9 mouse cellular contexts compared by ENCODE assay signal in genomic region chr12:113119516-113120410, GRCm38 (mm10). TPM values are rescaled to one million over a fixed set of nuclear protein-coding genes. Genes with fewer than 3 reads are reported as not detected.
DNase-seq lines count a peak whose midpoint lies in the region; ATAC-seq and TF ChIP-seq lines count a peak whose summit lies in the region.
"Had no signal": no experiment of that assay in that cellular context is flagged by ENCODE, and none has a peak within 500 bp of the region (broad histone marks: within the 10 kb centered on the region; RNA-seq: fewer than 3 reads in every experiment).

No protein-coding gene starts in this region.

- H3K4me1 ChIP-seq in limb, embryonic 13.5 days: no peaks in the 10 kb centered on the region
- H3K4me1 ChIP-seq in midbrain, embryonic 14.5 days (ENCODE audit: control insufficient read depth, insufficient read depth, low read length): no peaks in the 10 kb centered on the region

- no peak overlapping the region for H3K27ac ChIP-seq in limb, embryonic 13.5 days
- no peak overlapping the region for H3K27ac ChIP-seq in midbrain, embryonic 14.5 days (replicated peaks; ENCODE audit: low read depth, low read length)

- peak; percentile 80 for DNase-seq in adrenal gland, adult 2 months
- DNase-seq in embryo, embryonic 11.5 days (ENCODE audit: low read depth, low spot score): peak; percentile 63
- DNase-seq in heart, adult 18-20 months: peak; percentile 87 to 95
- DNase-seq in kidney, adult 11 months: peak; percentile 52
- DNase-seq in midbrain, embryonic 14.5 days: peak; percentile 91
- DNase-seq in spleen, postnatal 4 days (ENCODE audit: low spot score in 2 of 2): peak; percentile 80 to 93

- peak; percentile 52; the same call in 1 of the 2 replicates for ATAC-seq in limb, embryonic 13.5 days (ENCODE audit: low FRiP score, low read depth)
- ATAC-seq in midbrain, embryonic 14.5 days (ENCODE audit: low FRiP score, low TSS enrichment): peak; percentile 55; the same call in 1 of the 2 replicates

- no peaks in the 10 kb centered on the region for H3K27me3 ChIP-seq in C2C12 (ENCODE audit: control insufficient read depth, insufficient read depth, insufficient read length)
- H3K27me3 ChIP-seq in limb, embryonic 13.5 days: no peaks in the 10 kb centered on the region
- no peaks in the 10 kb centered on the region for H3K27me3 ChIP-seq in midbrain, embryonic 14.5 days (ENCODE audit: control insufficient read depth, insufficient read depth, low read length)

- peaks cover 77% of the 10 kb centered on the region for H3K36me3 ChIP-seq in C2C12 (ENCODE audit: control insufficient read depth, insufficient read depth)
- H3K36me3 ChIP-seq in limb, embryonic 13.5 days: peaks cover 95% of the 10 kb centered on the region
- H3K36me3 ChIP-seq in midbrain, embryonic 14.5 days (ENCODE audit: control insufficient read depth, insufficient read depth, low read length): peaks cover 79% of the 10 kb centered on the region

- no peak overlapping the region for H3ac ChIP-seq in C2C12 (ENCODE audit: control insufficient read depth, insufficient read length, low read depth)

- WGBS in limb, embryonic 13.5 days: 85% methylated on average over 20 of the region's 20 CpGs
- WGBS in midbrain, embryonic 14.5 days: 85% methylated on average over 20 of the region's 20 CpGs

- no peak overlapping the region for H3K4me3 ChIP-seq in C2C12 (ENCODE audit: insufficient read depth, poor library complexity, severe bottlenecking)
- no peak overlapping the region for H3K4me3 ChIP-seq in limb, embryonic 13.5 days
- no peak overlapping the region for H3K4me3 ChIP-seq in midbrain, embryonic 14.5 days (replicated peaks; ENCODE audit: low read depth, low read length)
- H3K4me3 ChIP-seq: erythroblast, embryonic 14.5 days had no signal

- peak; percentile 62 for TF ChIP-seq CTCF in C2C12 (IDR thresholded peaks at IDR 0.05; ENCODE audit: control insufficient read depth, insufficient read depth, insufficient read length)

- H3K4me2 ChIP-seq in limb, embryonic 13.5 days (replicated peaks): no peak overlapping the region
- H3K4me2 ChIP-seq in midbrain, embryonic 14.5 days (ENCODE audit: low read length): no peak overlapping the region

- H3K9ac ChIP-seq in limb, embryonic 13.5 days: no peak overlapping the region
- H3K9ac ChIP-seq in midbrain, embryonic 14.5 days (replicated peaks; ENCODE audit: low read length): no peak overlapping the region

- H3K79me2 ChIP-seq in C2C12 (ENCODE audit: control insufficient read depth, insufficient read depth): peaks cover 12% of the 10 kb centered on the region

- peaks cover 4% of the 10 kb centered on the region for H3K79me3 ChIP-seq in C2C12 (ENCODE audit: low read depth)

- no peaks in the 10 kb centered on the region for H3K9me3 ChIP-seq in limb, embryonic 13.5 days
- H3K9me3 ChIP-seq in midbrain, embryonic 14.5 days (ENCODE audit: control insufficient read depth, low read length): no peaks in the 10 kb centered on the region

TF ChIP-seq in C2C12, 6 proteins besides CTCF, POLR2A, EP300 and RAD21:
- TF ChIP-seq CEBPB (IDR thresholded peaks at IDR 0.05; ENCODE audit: low read depth) (no peak), MYOG (IDR thresholded peaks at IDR 0.05; ENCODE audit: control insufficient read depth, extremely low read depth, insufficient read length) (no peak), USF1 (IDR thresholded peaks at IDR 0.05; ENCODE audit: low read depth) (no peak), FOSL1 (IDR thresholded peaks at IDR 0.05; ENCODE audit: insufficient read depth, low read length, poor library complexity, severe bottlenecking) (no peak), MAX (IDR thresholded peaks at IDR 0.05) (no peak), MYOD1 (IDR thresholded peaks at IDR 0.05; ENCODE audit: control insufficient read depth, insufficient read length, low read depth) (no peak)

RNA-seq across cellular contexts. Expression of gene Crip2, which starts 20.3 kb away (rescaled TPM):
- 775 TPM for polyA plus RNA-seq in C2C12 (2012; fragmentation: generic; extraction: Trizol)
- 10 to 100 TPM; 57.5 to 58.2 TPM for total RNA-seq in adrenal gland, adult 2 months (2021)
- 159 and 168 TPM in 2 replicates for polyA plus RNA-seq in adrenal gland, adult 2 months (2012; rRNA removed)
- 1,000 to 10,000 TPM; 1,463 to 1,557 TPM for total RNA-seq in heart, adult 18-20 months (2021)
- polyA plus RNA-seq in limb, embryonic 13.5 days (2015; fragmentation: Nextera tagmentation; extraction: Ambion mirVana): 70.0 and 70.4 TPM in 2 replicates
- 297 and 329 TPM in 2 replicates for polyA plus RNA-seq in midbrain, embryonic 14.5 days (2014; fragmentation: Nextera tagmentation; extraction: Ambion mirVana)

RNA-seq across cellular contexts. Expression of gene Mta1, which starts 21.7 kb away (rescaled TPM):
- polyA plus RNA-seq in C2C12 (2012; fragmentation: generic; extraction: Trizol): 90.8 TPM
- total RNA-seq in adrenal gland, adult 2 months (2021): 100 to 1,000 TPM in 1 of 2 experiments, 10 to 100 TPM in 1; 76.6 to 102 TPM
- polyA plus RNA-seq in adrenal gland, adult 2 months (2012; rRNA removed): 164 TPM in 2 replicates
- total RNA-seq in heart, adult 18-20 months (2021): 10 to 100 TPM; 43.9 to 46.2 TPM
- 17.8 and 18.7 TPM in 2 replicates for polyA plus RNA-seq in limb, embryonic 13.5 days (2015; fragmentation: Nextera tagmentation; extraction: Ambion mirVana)
- polyA plus RNA-seq in midbrain, embryonic 14.5 days (2014; fragmentation: Nextera tagmentation; extraction: Ambion mirVana): 20.8 and 22.0 TPM in 2 replicates

RNA-seq across cellular contexts. Expression of gene Crip1, which starts 26.4 kb away (rescaled TPM):
- 1,644 TPM for polyA plus RNA-seq in C2C12 (2012; fragmentation: generic; extraction: Trizol)
- 100 to 1,000 TPM in 1 of 2 experiments, 10 to 100 TPM in 1; 51.5 to 101 TPM for total RNA-seq in adrenal gland, adult 2 months (2021)
- polyA plus RNA-seq in adrenal gland, adult 2 months (2012; rRNA removed): 31.7 and 36.9 TPM in 2 replicates
- total RNA-seq in heart, adult 18-20 months (2021): 100 to 1,000 TPM; 191 to 201 TPM
- 147 and 154 TPM in 2 replicates for polyA plus RNA-seq in limb, embryonic 13.5 days (2015; fragmentation: Nextera tagmentation; extraction: Ambion mirVana)
- 16.5 and 26.8 TPM in 2 replicates for polyA plus RNA-seq in midbrain, embryonic 14.5 days (2014; fragmentation: Nextera tagmentation; extraction: Ambion mirVana)

RNA-seq across cellular contexts. Expression of gene Tedc1, which starts 36.5 kb away (rescaled TPM):
- polyA plus RNA-seq in C2C12 (2012; fragmentation: generic; extraction: Trizol): 23.8 TPM
- total RNA-seq in adrenal gland, adult 2 months (2021): 1 to 10 TPM in 1 of 2 experiments, under 1 TPM in 1; 0.66 to 1.4 TPM
- polyA plus RNA-seq in adrenal gland, adult 2 months (2012; rRNA removed): 3.6 and 6.6 TPM in 2 replicates
- under 1 TPM; 0.31 to 0.89 TPM for total RNA-seq in heart, adult 18-20 months (2021)
- polyA plus RNA-seq in limb, embryonic 13.5 days (2015; fragmentation: Nextera tagmentation; extraction: Ambion mirVana): 35.5 and 36.6 TPM in 2 replicates
- polyA plus RNA-seq in midbrain, embryonic 14.5 days (2014; fragmentation: Nextera tagmentation; extraction: Ambion mirVana): 11.9 and 14.1 TPM in 2 replicates

RNA-seq across cellular contexts. Expression of gene Tex22, which starts 45.5 kb away (rescaled TPM):
- not detected for polyA plus RNA-seq in C2C12 (2012; fragmentation: generic; extraction: Trizol)
- total RNA-seq in adrenal gland, adult 2 months (2021): under 1 TPM; 0.28 to 0.43 TPM
- 0.35 and 0.90 TPM in 2 replicates for polyA plus RNA-seq in adrenal gland, adult 2 months (2012; rRNA removed)
- total RNA-seq in heart, adult 18-20 months (2021): not detected
- 0.14 TPM in 1 of 2 replicates, not detected in the other for polyA plus RNA-seq in limb, embryonic 13.5 days (2015; fragmentation: Nextera tagmentation; extraction: Ambion mirVana)
- polyA plus RNA-seq in midbrain, embryonic 14.5 days (2014; fragmentation: Nextera tagmentation; extraction: Ambion mirVana): 0.43 TPM in 1 of 2 replicates, not detected in the other
- polyA plus RNA-seq: erythroblast, embryonic 14.5 days had no signal

Comparison
In these comparisons a context has a peak if more than half of its experiments do, and no peak if none do; other contexts are left out.
1. RNA of gene Crip1, which starts 26.4 kb away (polyA plus RNA-seq): 1,644 TPM in C2C12 (single experiment); 147 to 154 TPM in limb, embryonic 13.5 days, 31.7 to 36.9 TPM in adrenal gland, adult 2 months and 16.5 to 26.8 TPM in midbrain, embryonic 14.5 days; every median in the first group is over 10 times any median in the second.
2. Peak in every context shown above with its lines, with median percentiles within 50 percentile points of each other: DNase-seq.